ENCODE assay signal across 9 mouse cellular contexts in the genomic region with DNA sequence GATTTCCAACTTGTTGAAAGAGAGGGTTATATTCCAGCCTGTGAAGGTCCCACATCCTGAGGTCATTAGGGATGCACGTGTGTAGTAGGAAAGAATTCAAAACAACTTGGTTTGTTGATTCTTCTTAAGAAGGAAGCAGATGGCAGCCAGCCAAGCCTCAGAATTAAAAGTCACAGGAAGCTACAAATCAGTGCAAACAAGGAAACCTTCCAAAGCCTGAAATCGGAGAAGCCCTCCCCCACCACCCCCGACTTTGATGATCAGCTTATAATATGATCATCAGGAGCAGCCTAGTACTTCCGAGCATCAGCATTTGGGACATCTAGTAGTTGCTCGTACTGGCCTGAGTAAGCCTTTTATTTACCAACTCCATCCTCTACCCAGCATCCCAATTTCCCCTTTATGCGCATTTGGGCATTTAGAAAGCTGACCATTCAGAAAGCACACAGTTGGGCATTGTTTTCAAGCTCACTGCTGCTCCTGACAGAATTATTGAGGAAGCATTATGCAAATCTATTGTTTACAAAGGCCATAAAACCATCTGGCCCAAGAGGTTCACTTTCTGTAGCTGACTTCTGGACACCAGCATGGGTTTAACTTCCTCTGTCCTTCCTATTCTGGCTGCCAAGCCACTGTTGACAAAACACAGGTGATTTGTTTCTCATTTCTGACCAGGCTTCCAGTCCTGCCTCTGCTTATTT. TPM values are rescaled to one million over a fixed set of nuclear protein-coding genes. Genes with fewer than 3 reads are reported as not detected.
A peak's percentile ranks its signal among the peaks of the same experiment; 100 is the strongest.
DNase-seq lines count a peak whose midpoint lies in the region; ATAC-seq lines count a peak whose summit lies in the region.
"Had no signal": no experiment of that assay in that cellular context is flagged by ENCODE, and none has a peak within 500 bp of the region (broad histone marks: within the 10 kb centered on the region; RNA-seq: fewer than 3 reads in every experiment).

No protein-coding gene starts in this region.

- H3K9ac ChIP-seq in kidney, embryonic 15.5 days: no peak overlapping the region
- H3K9ac ChIP-seq: liver, embryonic 15.5 days had no signal

- no peaks in the 10 kb centered on the region for H3K27me3 ChIP-seq in kidney, embryonic 15.5 days
- H3K27me3 ChIP-seq: liver, embryonic 15.5 days had no signal

- no peaks in the 10 kb centered on the region for H3K36me3 ChIP-seq in kidney, embryonic 15.5 days
- H3K36me3 ChIP-seq: liver, embryonic 15.5 days had no signal

- peak; percentile 84 for ATAC-seq in kidney, embryonic 15.5 days (replicated peaks; ENCODE audit: low FRiP score)

- H3K9me3 ChIP-seq in kidney, embryonic 15.5 days (replicated peaks): no peaks in the 10 kb centered on the region
- H3K9me3 ChIP-seq: liver, embryonic 15.5 days had no signal

- H3K4me1 ChIP-seq in kidney, embryonic 15.5 days: peaks cover 14% of the 10 kb centered on the region
- H3K4me1 ChIP-seq: liver, embryonic 15.5 days had no signal

- 13% methylated on average over 6 of the region's 6 CpGs for WGBS in kidney, embryonic 15.5 days

- DNase-seq in retina, postnatal 1 day: peak; percentile 24
- DNase-seq in retina, embryonic 14.5 days (ENCODE audit: low spot score): no peak
- peak; percentile 60 for DNase-seq in adrenal gland, postnatal 14 days
- peak; percentile 13 for DNase-seq in gastrocnemius, postnatal 25 days
- DNase-seq in naive thymus-derived CD4-positive, alpha-beta T cell, adult 2 months (ENCODE audit: low read depth): peak; percentile 67
- DNase-seq in c-Kit-positive CD71-positive TER-119-positive erythroid progenitor cells, embryonic 14.5 days (ENCODE audit: low spot score): no peak
- no peak for DNase-seq in layer of hippocampus, postnatal 14 days (ENCODE audit: low spot score in 2 of 2)

- H3K4me3 ChIP-seq in kidney, embryonic 15.5 days (replicated peaks): no peak overlapping the region
- H3K4me3 ChIP-seq: liver, embryonic 15.5 days had no signal

- peak overlapping the region; percentile 38 for H3K4me2 ChIP-seq in kidney, embryonic 15.5 days
- H3K4me2 ChIP-seq: liver, embryonic 15.5 days had no signal

- peak overlapping the region; percentile 77 for H3K27ac ChIP-seq in kidney, embryonic 15.5 days
- H3K27ac ChIP-seq: liver, embryonic 15.5 days had no signal

RNA-seq across cellular contexts. Expression of a gene that starts 59.9 kb away (rescaled TPM):
- total RNA-seq in adrenal gland, postnatal 14 days (2021): 46.9 and 56.3 TPM in 2 replicates
- 100 to 1,000 TPM; 130 to 149 TPM for total RNA-seq in gastrocnemius, postnatal 25 days (2021)
- polyA plus RNA-seq in kidney, embryonic 15.5 days (2015; fragmentation: Nextera tagmentation; extraction: Ambion mirVana): 63.0 and 64.0 TPM in 2 replicates
- 100 to 1,000 TPM; 988 to 997 TPM for total RNA-seq in layer of hippocampus, postnatal 14 days (2021)

Comparison
In these comparisons a context has a peak if more than half of its experiments do, and no peak if none do; other contexts are left out.
1. DNase-seq: peak in retina, postnatal 1 day (single experiment), adrenal gland, postnatal 14 days (single experiment), gastrocnemius, postnatal 25 days (single experiment) and naive thymus-derived CD4-positive, alpha-beta T cell, adult 2 months (single experiment); none in retina, embryonic 14.5 days (single experiment), c-Kit-positive CD71-positive TER-119-positive erythroid progenitor cells, embryonic 14.5 days (single experiment) and layer of hippocampus, postnatal 14 days (0 of 2).
2. RNA of a gene that starts 59.9 kb away (total RNA-seq): 988 to 997 TPM in layer of hippocampus, postnatal 14 days; 130 to 149 TPM in gastrocnemius, postnatal 25 days and 46.9 to 56.3 TPM in adrenal gland, postnatal 14 days; every median in the first group is over 4 times any median in the second.